Mouse (Mus musculus) urinary bladder, postnatal 25 days (tissue): Measurements from ENCODE around the gene Cyp2e1.
"Not testable (repeated sequence)": the region's sequence is repeated elsewhere in the genome, so short reads cannot be mapped to it uniquely, and the experiment has no call there.

Experiments
- DNase-seq: peaks from one replicate; pipeline ENCODE4 v3.0.0; 2022; ENCODE audit warnings: low spot score

Gene Cyp2e1

DNA sequence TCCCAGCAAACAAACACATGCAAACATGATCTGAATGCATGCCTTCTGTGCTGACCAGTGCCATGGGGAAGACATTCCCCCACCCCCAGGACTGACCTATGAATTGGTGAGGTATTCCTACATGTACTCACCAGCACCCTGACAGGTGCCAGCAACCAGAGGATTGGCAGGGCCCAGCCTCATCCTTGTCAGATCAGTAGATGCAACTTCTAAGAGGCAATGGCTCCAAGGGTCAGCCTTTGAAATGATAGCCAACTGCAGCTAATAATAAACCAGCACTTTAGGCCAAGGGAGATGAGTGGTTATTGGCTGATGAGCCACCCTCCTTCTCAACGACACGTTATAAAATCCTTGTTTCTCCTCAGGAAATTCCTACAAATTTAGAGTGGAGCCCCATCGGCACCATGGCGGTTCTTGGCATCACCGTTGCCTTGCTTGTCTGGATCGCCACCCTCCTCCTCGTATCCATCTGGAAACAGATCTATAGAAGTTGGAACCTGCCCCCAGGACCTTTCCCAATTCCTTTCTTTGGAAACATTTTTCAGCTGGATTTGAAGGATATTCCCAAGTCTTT is at the start of gene Cyp2e1:
Gene Cyp2e1 (plus strand): TSS at position 293 of the 574 bp plus-strand sequence.
- DNase-seq = no peak

DNA sequence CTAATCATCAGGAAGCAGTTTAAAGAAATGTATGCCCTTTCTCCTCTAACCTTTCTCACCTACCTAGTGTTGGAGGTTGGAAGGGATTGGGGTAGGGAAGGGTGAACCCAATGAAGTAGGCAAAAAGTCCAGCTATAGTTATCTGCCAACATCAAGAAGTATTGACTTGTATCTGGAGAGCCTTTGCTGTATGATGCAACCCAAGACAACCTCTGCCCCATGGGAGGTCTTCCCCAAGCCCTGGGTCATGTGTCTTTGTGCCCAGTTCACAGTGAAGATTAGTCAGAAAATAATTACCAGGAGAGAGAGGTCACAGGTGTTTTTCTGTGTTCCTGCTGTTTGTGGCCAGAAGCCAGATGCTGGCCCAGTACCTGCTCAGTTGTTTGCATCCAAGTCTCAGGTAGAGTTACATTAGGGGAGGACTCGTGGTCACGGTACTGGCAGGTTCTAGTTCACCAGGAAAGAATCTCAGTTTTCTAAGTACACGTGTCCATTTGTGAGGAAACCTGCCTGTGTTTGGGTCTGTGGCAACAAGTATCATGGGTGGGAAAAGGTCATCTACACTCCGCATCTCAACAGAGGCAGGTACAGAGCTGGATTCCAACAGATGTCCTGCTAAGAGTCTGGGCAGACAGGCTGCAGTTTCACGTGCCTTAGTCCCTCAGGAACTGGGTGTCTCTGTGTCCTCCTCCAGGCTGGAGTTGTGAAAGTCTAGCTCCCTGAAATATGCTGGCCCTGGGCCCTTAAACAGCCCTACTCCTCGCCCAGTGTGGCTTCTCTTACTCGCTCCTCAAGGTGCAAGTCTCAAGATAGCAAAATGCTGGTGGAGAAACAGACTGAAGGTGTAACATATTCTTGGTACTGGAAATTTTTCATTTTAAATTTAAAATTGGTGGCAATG is 46.1 kb upstream of the Cyp2e1 start:
- no peak for DNase-seq

DNA sequence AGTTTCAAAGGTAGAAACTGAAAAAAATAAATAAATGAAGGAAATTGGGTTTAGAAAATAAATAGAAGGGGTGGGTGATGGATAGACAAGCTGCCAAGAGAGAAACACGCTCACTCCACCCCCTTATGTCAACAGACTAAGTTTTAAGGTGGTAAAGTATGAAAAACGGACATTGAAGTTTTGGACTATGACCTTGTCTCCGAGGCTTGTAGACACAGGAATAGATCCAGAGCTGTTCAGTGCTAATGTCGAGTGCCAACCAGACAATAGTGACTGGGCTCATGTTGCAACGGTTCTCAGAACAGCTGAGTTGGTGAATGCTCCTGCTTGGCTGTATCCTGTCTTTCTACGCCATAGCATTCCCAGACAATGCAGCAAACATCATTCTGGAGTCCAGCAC is 42.4 kb upstream of the Cyp2e1 start:
- DNase-seq = no peak

DNA sequence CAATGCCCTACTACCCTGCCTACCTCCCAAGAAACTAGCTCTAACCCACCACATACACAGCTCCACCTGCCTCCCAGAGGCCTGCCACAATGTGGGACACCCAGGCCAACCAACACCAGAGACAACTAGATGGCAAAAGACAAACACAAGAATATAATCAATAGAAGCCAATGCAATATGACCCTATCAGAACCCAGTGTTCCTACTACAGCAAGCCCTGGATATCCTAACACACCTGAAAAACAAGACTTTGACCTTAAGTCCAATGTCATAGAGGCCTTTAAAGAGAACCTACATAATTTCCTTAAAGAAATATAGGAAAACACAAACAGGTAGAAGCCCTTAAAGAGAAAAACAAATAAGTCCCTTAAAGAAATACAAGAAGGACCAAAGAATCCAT is 38.0 kb upstream of the Cyp2e1 start:
- no peak for DNase-seq

DNA sequence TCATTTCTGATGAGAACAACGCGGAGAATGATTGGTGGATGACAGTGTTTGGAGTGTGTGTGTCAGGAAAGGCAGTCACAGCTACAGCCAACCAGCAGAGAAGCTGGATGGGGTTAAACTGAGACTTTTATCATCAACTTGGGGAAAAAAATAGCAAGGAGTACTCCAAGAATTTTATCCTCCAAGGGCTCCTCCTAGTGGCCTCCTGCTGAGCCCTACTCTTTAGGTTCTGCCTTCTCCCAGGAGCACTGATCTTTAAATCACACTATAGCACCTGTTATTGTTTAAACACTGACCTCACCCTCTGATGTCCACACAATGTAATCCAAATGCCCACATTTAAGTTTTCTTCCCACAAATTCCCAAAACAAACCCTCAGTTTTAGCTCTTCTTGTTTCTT is 30.4 kb upstream of the Cyp2e1 start:
- DNase-seq = no peak

DNA sequence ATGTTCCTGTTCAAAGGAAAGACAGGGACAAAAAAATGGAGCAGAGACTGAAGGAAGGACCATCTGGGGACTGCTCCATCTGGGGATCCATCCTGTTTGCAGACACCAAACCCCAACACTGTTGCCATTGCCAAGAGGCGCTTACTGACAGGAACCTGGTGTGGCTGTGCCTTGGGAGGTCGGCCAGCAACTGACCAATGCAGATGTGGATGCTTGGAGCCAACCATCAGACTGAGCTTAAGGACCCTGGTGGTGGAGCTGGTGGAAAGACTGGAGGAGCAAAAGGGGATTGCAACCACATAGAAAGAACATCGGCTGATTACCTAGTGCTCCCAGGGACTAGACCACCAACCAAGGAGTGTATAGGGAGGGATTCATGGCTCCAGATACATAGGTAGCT is 16.1 kb upstream of the Cyp2e1 start:
- no peak for DNase-seq

DNA sequence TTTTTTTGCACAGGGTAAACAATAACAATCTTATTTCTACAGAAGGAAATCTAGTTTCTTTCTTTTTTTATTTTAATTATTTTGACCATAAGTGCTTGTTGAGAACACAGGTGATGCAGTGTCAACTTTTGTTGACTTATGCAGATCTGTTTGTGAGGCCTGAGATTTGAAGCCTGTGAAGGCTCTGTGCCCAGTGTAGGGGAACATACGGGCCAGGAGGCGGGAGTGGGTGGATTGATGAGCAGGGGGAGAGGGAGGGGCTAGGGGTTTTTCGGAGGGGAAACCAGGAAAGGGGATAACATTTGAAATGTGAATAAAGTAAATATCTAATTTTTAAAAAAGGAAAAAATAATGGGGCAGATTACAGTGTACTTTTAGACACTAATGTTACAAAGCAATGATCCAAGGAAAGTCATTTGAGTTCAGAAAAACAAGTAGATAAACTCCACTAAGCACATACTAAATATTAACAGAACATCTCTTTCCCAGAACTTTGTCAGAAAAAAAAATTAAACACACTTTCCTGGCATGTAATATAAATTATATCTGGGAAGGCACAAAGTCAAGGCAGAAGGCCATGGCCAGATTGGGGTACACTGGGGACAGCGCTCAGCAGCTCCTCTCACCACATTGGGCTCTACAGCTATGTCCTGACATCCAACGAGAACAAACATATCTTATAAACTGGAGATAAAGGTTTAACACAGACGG is 15.3 kb upstream of the Cyp2e1 start:
- no peak for DNase-seq

DNA sequence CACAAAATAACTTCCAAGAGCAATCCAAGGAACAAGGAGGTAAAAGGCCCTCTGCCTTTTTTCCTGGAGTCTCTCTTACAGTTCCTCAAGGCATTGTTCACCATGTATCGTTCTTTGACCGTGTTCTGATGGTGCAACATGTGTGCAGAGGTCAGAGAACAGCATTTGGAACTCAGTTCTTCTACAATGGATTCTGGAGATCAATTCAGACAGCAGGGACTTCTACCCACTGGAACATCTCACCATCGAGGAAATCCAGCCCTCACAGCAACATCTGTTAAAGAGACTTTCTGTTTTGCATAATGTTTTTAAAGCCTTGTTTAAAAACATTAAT is 14.7 kb upstream of the Cyp2e1 start:
- no peak for DNase-seq

DNA sequence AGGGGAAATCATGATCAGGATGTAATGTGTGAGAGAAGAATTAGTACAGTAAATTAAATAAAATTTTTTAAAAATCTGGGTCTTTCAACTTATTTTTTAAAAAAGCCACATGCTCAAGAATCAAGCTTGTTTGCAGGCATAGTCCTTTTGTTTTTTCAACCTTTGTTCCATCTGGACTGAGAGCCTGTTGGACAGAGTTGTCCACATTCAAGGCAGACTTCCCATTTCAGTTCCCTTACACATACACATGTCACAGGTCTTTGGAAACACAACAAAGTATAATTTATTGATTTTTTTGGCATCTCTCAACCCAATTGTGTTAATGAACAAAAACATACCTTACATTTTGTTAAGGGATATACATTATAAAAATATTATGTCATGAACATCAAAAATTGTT is 9.0 kb upstream of the Cyp2e1 start:
- no peak for DNase-seq

DNA sequence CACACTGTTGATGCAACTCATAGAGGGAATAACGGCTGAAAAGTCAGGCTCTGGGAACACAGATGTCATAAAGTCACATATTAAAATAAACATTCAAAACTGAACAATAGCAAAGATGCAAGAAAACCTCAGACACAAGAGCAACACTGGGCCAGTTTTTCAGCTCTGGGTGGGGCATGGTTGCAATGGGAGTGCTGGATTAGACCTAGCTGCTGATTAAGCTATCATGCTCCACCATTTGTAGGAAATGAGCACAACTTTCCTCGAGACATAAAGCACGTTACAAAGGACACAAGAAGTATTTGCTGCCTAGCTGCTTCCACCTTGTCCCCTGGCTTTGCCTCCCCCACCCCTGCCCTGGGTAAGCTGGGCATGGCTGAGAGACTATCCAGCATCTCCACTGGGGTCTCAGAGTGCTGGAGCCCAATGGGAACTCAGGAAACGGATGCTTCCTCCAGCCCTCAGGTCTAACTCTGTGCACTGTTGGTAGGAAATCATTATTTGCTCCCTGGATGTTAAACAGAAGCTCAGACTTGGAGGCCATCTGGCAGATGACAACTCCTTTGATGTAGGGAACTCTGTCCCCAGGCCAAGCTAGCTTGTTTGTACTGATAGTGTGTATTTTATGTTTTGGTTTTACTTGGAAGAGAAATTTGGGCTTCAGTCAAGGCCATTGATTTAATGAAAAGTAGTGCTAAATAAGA is 7.2 kb upstream of the Cyp2e1 start:
- no peak for DNase-seq

DNA sequence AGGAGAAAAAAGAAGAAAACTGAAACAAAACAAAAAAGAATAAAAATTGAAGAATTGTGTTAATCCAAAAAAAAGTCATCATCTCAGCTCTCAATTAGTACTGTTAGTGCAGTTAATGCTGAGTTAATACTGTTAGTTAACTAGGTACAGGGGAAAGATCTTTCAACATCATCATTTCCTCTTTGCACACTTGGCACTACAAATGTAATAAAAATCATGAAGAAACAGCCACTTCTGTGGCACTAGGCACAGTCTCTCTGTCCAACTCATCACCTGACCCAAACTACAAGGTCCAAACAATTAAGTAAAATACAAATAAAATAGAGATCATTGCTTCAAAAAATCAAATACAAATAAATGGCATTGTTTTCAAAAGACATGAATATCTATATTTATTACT is 2.9 kb upstream of the Cyp2e1 start:
- DNase-seq = no peak

DNA sequence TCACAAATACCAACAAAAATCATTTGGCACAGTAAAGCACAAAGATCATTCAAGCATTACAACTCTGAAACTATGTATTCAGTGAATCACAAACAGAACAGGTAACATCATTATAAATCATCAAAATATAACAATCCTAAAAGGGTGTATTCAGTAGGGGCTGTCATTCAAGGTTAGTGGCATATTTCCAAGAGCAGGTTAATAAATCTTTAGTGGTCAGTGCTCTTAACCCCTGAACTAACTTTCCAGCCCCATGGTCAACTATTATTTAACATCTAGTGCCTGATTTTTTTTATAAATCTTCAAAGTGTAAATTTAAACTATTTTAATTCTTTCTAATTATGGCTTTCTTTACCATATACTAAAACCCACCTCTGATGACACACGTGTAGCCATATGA is 1.9 kb downstream of the Cyp2e1 start:
- not testable (repeated sequence) for DNase-seq

DNA sequence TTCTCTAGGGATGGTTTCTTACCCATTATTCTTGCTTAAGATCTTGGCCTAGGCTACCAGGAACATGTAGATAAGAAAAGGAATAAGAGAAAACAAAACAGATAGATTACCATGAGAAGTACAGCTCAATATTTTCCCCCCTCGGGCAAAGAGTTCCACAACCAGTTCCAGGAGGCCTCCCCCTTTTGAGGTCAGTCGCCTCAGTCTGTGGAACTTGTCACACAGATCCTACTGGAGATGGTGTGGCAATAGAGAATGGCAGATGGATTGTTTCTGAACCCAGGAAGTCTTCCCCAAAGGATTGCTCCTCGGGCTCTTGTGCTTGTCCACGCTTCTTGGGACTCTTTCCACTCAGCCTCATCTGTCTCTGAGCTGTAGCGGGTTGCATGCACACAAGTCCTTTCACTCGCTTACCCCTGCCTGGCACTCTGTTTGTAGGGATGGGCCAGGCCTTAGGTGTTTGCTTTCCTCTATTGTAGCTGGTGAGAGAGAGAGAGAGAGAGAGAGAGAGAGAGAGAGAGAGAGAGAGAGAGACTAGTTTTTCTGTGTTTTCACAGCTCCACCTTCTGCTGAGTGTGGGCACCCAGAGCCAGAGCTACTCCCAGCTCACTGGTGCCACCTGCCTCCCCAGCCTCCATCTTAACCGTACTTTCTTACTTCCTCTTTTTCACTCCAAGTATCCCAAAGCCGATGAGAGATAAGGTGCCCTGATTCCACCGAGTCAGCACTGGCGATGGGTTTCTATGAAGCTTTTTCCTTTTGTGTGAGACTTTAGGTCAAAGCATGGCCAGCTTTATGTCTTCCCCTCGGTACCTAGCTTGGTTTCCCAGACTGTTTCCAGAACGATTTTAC is 2.6 kb downstream of the Cyp2e1 start:
- no peak for DNase-seq

DNA sequence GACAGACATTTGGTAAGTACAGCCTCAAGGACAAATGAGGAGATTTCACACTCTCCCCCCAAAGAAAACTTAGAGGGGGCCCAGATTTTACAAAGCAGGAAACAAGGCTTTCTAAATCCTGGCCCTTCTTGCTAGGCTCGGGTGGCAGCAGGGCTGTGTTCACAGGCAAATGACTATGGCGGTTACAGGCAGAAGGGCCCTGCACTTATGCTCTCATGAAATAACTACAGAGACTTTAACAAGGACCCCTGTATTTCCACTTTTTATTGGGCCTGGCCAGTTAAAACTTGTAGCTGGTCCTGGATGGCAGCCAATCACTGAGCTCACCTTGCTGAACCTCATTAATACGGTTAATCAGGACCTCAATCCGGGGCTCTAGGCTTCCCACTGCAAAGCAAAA is 17.0 kb downstream of the Cyp2e1 start:
- no peak for DNase-seq

DNA sequence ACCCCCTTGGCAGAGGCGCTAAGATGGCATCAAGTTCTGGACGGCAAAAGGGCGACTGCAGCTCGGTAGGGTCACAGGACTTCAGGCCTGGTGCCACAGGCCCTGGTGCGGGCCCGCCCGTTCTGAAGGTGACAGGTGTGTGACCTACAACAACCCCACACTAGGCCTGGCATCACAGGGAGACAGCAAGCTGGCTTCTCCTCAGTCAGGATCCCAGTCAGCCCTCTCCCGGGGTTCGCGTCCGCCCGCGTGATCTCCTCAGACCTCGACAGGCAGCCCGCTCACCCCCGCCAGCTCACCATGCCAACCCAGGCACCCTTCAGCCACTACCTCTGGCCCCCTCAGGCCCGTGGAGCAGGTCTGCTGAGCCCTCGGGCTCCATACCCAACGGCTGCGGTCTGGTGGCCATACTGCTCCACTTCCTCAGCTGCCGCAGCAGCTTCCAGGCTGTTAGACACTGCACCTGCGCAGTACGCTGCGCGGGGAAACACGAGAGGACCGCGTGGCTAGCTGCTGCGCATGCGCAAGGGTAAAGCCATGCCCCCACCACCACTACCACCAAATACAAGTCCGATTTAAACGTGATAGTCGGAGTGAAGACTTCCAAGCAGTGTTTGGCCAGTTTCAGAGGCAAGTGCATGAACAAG is 24.0 kb downstream of the Cyp2e1 start, which contains the start of gene Syce1:
Gene Syce1 (minus strand): TSS at position 447 of the 647 bp plus-strand sequence.
- DNase-seq = no peak

DNA sequence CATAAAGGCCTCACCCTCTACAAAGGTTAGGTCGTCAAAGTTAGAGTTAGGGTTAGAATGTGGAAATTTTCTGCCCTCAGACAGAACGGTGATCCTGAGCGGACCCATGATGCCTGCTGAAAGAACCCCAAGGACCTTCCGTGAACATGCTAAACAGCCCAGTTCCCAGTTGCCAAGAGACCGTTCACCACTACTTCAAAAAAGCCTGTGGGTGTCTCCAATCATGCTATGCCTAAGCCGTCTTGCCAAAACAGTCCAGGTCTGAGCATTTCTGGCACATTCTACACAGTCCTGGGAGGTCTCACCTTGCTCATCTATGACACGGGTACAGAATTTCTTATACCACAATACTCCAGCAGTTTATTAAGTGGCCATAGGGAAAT is 24.5 kb downstream of the Cyp2e1 start:
- DNase-seq = no peak

DNA sequence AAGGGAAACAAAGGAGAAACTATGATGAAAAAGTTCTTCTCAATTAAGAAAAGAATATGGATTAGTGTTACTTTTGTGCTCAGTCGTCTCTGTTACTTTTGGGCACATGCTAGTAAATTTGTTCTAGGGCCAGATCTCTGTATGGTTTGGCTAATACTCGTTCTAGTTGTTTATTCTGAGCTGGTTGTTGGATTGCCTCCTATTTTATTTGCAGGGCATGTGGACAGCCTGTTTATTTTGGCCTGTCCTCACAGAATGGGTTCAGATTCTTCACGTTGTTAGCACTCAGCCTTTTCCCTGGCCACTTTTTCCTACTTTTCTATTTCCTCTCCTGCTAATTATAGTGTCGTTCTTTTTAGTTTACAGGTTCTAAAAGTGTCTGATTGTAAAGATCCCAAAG is 30.0 kb downstream of the Cyp2e1 start:
- DNase-seq = no peak

DNA sequence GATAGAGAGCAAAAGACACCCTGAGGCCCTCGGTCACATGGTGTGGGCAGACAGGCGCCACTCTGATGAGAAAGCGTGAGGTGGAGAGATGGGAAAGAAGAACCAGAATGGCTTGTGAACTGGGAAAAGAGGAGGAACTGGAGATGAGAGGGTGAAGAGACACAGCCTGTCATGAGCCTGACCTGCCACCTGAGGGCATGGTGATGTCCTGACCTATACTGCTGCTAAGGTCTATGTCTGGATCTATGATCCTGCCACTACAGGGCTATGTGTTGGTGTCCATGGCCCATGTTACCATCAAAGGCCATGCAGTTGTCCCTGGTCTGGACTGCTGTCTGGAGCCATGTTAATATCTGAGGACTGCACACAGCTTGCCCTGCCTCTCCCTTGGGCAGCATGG is 34.1 kb downstream of the Cyp2e1 start:
- DNase-seq = no peak

DNA sequence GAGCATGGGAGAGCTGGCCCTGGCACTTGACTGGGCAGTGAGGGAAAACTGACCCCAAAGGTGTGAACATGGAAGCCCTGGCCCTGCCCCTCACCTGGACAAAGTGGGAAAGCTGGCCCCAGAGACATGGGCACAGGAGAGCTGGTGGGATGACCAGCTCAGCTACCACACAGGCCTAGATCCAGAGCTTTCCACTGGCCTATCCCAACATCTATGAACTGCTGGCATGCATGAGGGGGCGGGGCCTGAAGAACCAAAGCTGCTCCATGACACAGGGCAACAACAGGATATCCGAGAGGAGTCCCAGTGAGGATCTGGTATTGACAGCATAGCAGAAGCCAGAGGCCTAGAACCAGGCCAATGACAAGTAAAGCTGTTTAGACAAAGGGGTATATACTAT is 34.7 kb downstream of the Cyp2e1 start:
- no peak for DNase-seq

DNA sequence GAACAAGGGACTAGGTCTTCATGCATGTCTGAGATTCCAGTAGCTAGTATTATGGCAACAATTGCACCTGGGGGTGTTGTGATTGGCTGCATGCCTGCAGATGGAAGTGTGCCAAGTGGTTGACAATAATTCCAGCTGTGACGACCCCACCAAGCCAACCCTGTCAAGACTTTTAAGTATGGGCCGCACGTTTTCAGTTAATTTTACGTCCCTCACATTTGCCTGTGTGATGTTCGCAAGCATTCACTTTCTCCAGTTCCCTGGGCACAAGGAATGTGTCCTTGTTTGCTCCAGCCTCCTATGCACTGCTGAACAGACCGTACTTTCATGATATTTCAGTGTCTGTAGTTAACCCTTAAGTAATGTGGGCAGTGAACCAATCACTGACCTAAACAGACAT is 39.1 kb downstream of the Cyp2e1 start:
- DNase-seq = no peak

DNA sequence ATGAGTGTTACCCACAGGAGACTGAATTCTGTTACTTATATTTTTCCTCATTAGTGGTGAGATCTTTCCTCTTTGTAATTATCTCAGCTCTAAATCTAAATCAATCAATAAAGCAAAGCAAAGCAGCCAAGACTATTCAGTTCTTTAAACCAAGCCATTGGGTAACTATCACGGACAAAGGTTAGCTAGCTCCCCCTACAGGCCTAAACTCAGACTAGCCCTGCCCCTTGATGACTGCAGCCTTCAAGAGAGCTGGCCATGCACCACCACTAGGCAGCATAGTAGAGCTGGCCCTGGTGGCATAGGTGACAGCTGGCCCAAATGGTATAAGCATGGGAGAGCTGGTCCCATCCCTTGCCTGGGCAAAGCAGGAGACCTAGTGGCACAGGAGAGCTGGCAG is 42.2 kb downstream of the Cyp2e1 start:
- DNase-seq = no peak
